Mouse (Mus musculus): Measurements from ENCODE around the gene 3110082I17Rik. TPM values are rescaled to one million over a fixed set of nuclear protein-coding genes. Genes with fewer than 3 reads are reported as not detected.

The 3110082I17Rik gene
- polyA plus RNA-seq, 1 experiment = 6.2 TPM

DNA sequence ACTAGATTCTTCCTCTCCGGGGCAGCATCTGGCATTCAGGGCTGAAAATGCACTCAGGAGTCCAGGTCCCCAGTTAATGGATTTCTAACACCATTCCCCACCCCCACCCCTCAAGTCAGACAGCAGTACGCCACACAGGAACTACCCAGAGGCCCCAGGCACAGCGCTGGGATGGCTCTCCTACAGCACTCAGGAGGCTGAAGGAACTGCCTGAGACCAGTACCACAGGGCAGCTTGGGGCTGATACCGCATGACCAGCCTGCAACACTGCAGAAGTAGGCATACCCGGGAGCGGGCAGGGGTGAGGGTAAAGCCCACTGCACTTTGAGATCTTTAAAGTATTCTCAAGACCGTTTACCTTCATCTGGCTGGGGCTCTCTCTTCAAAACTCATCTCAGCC lies 54.8 kb downstream of the 3110082I17Rik start:
- 80% methylated on average over 7 of the region's 7 CpGs for WGBS
- no peaks in the 10 kb centered on the region for H3K36me3 ChIP-seq (ENCODE audit: control insufficient read depth, insufficient read depth, low read length)
- H3K27ac ChIP-seq (ENCODE audit: insufficient read depth, low read depth, low read length) = peak overlapping the region; percentile 55
- TF ChIP-seq POLR2A (IDR thresholded peaks at IDR 0.05; ENCODE audit: low read depth, low read length) = no peak
- TF ChIP-seq CTCF (IDR thresholded peaks at IDR 0.05; ENCODE audit: extremely low read depth, insufficient read length, insufficient replicate concordance, low read depth, low read length) = no peak
- H3K4me1 ChIP-seq (ENCODE audit: control insufficient read depth, insufficient read depth, insufficient read length, low read length) = peaks cover 11% of the 10 kb centered on the region
- peak overlapping the region; percentile 38 for H3K4me3 ChIP-seq (ENCODE audit: low read depth, low read length)
- no peaks in the 10 kb centered on the region for H3K27me3 ChIP-seq (ENCODE audit: control insufficient read depth, insufficient read depth, low read length)

DNA sequence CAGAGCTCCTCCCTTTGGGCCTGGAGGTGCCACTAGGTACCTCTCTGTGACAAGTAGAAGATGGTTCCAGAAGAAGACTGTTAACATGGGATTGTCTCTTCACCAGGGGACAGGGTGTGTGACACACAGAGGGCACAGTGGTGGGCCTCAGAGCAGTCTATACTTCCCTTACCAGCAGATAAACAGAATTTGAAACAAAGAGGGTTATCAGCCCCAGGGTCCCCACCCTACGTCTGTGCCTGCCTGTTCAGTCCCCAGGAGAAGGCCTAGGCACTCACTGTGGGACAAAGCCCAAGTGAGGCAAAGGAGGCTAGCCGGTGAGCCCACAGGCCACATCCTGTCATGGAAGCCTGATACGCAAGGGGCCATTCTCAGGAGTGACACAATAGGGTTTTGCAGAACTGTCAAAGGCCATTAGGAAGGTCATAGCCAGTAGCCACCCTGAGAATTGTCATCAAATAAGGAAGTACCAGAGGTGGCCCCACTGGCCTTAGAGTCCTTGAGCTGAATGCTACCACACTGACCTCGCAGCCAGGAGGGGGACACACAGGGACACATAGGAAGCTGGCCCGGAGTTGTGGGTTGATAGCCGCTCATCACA lies 55.4 kb downstream of the 3110082I17Rik start, which contains the start of gene C130050O18Rik:
Gene C130050O18Rik (plus strand): TSS at position 480 of the 601 bp plus-strand sequence.
- H3K4me1 ChIP-seq (ENCODE audit: control insufficient read depth, insufficient read depth, insufficient read length, low read length) = peaks cover 8% of the 10 kb centered on the region
- no peaks in the 10 kb centered on the region for H3K27me3 ChIP-seq (ENCODE audit: control insufficient read depth, insufficient read depth, low read length)
- peak within 1 kb of the TSS; percentile 55 for H3K27ac ChIP-seq (ENCODE audit: insufficient read depth, low read depth, low read length)
- TF ChIP-seq POLR2A (IDR thresholded peaks at IDR 0.05; ENCODE audit: low read depth, low read length) (no peak), CTCF (IDR thresholded peaks at IDR 0.05; ENCODE audit: extremely low read depth, insufficient read length, insufficient replicate concordance, low read depth, low read length) (no peak)
- H3K36me3 ChIP-seq (ENCODE audit: control insufficient read depth, insufficient read depth, low read length) = no peaks in the 10 kb centered on the region
- WGBS = 81% methylated on average over 6 of the region's 6 CpGs
- peak within 1 kb of the TSS; percentile 38 for H3K4me3 ChIP-seq (ENCODE audit: low read depth, low read length)

DNA sequence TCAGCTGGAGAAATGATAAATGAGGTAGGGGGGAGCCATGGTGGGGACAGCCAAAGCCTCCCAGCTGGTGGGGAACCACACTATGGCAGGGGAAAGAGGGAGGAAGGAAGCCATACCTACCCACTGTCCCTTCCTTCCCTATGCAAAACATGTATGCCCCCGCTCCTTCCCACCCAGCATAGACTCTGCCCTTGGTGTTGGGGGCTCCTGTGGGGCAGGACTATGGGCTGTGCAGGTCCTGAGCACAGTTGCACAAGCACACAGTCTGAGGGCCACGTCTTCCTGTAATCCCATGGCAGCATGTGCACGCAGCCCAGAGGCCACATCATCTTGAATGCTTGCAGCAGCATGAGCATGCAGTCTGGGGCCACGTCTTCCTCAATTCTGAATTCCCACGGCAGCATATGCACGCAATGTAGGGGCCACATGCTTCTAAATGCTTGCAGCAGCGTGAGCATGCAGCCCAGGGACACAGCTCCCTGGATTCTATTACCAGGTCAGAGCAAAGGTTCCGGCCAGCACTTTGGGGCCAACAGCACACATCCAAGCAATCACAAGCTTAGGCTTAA lies 56.6 kb downstream of the 3110082I17Rik start:
- Histone ChIP-seq H3K36me3 (ENCODE audit: control insufficient read depth, insufficient read depth, low read length) (no peaks in the 10 kb centered on the region), H3K4me3 (ENCODE audit: low read depth, low read length) (no peak overlapping the region), H3K27ac (ENCODE audit: insufficient read depth, low read depth, low read length) (peak overlapping the region; percentile 39), H3K4me1 (ENCODE audit: control insufficient read depth, insufficient read depth, insufficient read length, low read length) (peaks cover 2% of the 10 kb centered on the region; the same call in 1 of the 2 replicates), H3K27me3 (ENCODE audit: control insufficient read depth, insufficient read depth, low read length) (no peaks in the 10 kb centered on the region)
- WGBS = 81% methylated on average over 8 of the region's 8 CpGs
- TF ChIP-seq CTCF (IDR thresholded peaks at IDR 0.05; ENCODE audit: extremely low read depth, insufficient read length, insufficient replicate concordance, low read depth, low read length) (no peak), POLR2A (IDR thresholded peaks at IDR 0.05; ENCODE audit: low read depth, low read length) (no peak)

DNA sequence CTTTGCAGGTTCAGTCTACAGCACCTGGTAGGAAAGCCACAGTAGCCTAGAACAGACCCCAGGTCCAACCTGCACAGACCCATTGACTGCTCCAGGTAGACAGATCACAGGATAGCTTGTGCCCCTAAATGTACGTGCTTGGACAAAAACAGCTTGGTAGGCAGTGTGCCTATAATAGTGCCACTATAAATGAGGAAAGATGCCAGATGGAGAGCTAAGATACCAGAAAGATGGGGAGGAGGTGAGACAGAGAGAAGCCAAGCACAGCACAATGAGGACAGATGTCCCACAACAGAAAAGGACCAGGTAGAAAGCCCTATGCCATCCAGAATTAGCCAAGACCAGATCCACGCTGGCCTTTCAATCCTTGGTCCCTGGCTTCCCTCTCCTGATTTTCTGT lies 58.2 kb downstream of the 3110082I17Rik start:
- no peak overlapping the region for H3K4me3 ChIP-seq (ENCODE audit: low read depth, low read length)
- H3K4me1 ChIP-seq (ENCODE audit: control insufficient read depth, insufficient read depth, insufficient read length, low read length) = peaks cover 6% of the 10 kb centered on the region; the same call in 1 of the 2 replicates
- no peak overlapping the region for H3K27ac ChIP-seq (ENCODE audit: insufficient read depth, low read depth, low read length)
- H3K27me3 ChIP-seq (ENCODE audit: control insufficient read depth, insufficient read depth, low read length) = no peaks in the 10 kb centered on the region
- TF ChIP-seq POLR2A (IDR thresholded peaks at IDR 0.05; ENCODE audit: low read depth, low read length) = no peak
- TF ChIP-seq CTCF (IDR thresholded peaks at IDR 0.05; ENCODE audit: extremely low read depth, insufficient read length, insufficient replicate concordance, low read depth, low read length) = no peak
- 92% methylated on average over 2 of the region's 2 CpGs for WGBS
- H3K36me3 ChIP-seq (ENCODE audit: control insufficient read depth, insufficient read depth, low read length) = no peaks in the 10 kb centered on the region

DNA sequence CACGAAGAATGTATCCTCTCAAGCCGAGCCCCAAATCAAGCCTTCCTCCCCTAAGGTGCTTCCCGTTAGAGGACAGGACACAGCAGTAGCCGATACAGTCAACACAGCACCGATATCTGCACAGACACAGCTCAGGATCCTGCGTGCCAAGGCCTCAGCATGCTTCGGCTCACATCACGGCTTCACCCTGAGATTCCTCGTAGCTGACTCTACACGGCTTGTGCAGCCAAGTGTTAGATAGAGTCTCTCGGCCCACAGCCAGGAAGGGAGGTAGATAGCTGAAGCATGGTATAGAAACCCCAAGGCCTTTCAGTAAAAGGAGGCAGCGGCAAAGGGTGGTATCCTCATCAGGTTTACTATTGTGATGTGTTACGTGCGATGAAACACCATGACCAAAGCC lies 60.3 kb downstream of the 3110082I17Rik start:
- WGBS = 90% methylated on average over 14 of the region's 14 CpGs
- Histone ChIP-seq H3K4me3 (ENCODE audit: low read depth, low read length) (no peak overlapping the region), H3K4me1 (ENCODE audit: control insufficient read depth, insufficient read depth, insufficient read length, low read length) (peaks cover 6% of the 10 kb centered on the region; the same call in 1 of the 2 replicates), H3K36me3 (ENCODE audit: control insufficient read depth, insufficient read depth, low read length) (no peaks in the 10 kb centered on the region), H3K27ac (ENCODE audit: insufficient read depth, low read depth, low read length) (no peak overlapping the region), H3K27me3 (ENCODE audit: control insufficient read depth, insufficient read depth, low read length) (no peaks in the 10 kb centered on the region)
- no peak for TF ChIP-seq CTCF (IDR thresholded peaks at IDR 0.05; ENCODE audit: extremely low read depth, insufficient read length, insufficient replicate concordance, low read depth, low read length)
- no peak for TF ChIP-seq POLR2A (IDR thresholded peaks at IDR 0.05; ENCODE audit: low read depth, low read length)

DNA sequence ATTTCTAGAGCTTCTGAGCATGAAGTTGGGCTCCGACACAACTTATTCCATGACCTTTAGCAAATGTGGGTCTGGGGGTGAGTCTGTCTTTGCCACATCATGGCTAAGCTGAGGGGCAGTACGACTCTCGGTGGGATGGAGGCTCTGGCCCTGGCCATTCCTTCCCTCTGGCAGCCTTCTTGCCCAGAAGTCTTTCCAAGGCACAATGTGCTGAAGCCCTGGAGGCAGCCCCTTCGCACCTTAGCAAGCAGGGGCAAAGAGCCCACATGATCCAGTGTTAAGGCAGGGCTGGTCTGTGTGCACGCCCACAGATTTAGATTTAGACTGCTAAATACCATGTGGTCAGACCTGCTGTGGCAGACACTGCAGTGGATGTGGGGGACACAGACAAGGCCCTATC lies 61.5 kb downstream of the 3110082I17Rik start:
- WGBS = 47% methylated on average over 5 of the region's 5 CpGs
- Histone ChIP-seq H3K36me3 (ENCODE audit: control insufficient read depth, insufficient read depth, low read length) (no peaks in the 10 kb centered on the region), H3K27me3 (ENCODE audit: control insufficient read depth, insufficient read depth, low read length) (no peaks in the 10 kb centered on the region), H3K4me1 (ENCODE audit: control insufficient read depth, insufficient read depth, insufficient read length, low read length) (peaks cover 6% of the 10 kb centered on the region; the same call in 1 of the 2 replicates), H3K27ac (ENCODE audit: insufficient read depth, low read depth, low read length) (no peak overlapping the region), H3K4me3 (ENCODE audit: low read depth, low read length) (no peak overlapping the region)
- TF ChIP-seq POLR2A (IDR thresholded peaks at IDR 0.05; ENCODE audit: low read depth, low read length) (no peak), CTCF (IDR thresholded peaks at IDR 0.05; ENCODE audit: extremely low read depth, insufficient read length, insufficient replicate concordance, low read depth, low read length) (no peak)

DNA sequence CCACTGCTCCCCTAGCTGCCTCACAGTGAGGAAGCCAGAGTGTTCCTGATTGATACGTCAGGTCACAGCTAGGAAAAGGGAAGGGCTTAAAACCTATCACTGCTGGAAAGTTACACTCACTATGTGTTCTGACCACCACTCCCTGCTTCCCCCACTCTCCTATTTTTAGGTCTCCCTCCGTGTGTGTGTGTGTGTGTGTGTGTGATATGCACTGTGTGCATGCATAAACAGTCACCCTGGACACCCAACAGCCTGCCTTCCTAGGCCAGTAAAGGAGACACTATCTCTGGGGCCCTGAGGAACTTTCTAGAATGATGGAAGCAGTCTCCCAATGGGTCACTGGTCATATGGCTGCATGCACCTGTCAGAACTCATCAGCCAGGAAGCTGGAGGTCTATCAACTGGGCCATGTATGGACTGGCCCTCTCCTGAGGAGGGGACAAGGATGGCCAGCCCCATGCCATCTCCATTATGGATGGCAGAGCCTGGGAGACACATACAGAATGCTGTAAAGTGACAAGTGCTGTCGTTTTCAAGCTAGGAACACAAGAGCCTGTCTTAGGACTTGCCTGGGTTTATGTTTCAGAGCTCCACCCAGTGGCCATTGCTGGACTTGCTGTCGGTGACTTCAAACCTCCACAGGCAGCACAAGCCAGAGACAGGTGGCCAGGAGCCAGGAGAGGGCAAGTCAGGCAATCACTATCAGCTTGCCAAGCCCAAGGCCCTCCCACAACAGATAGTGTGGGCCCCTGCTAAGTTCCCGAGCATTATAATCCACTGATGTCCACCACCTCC lies 62.2 kb downstream of the 3110082I17Rik start:
- no peaks in the 10 kb centered on the region for H3K27me3 ChIP-seq (ENCODE audit: control insufficient read depth, insufficient read depth, low read length)
- H3K4me1 ChIP-seq (ENCODE audit: control insufficient read depth, insufficient read depth, insufficient read length, low read length) = peaks cover 6% of the 10 kb centered on the region; the same call in 1 of the 2 replicates
- TF ChIP-seq CTCF (IDR thresholded peaks at IDR 0.05; ENCODE audit: extremely low read depth, insufficient read length, insufficient replicate concordance, low read depth, low read length) (peak; percentile 85; the same call in 1 of the 2 replicates), POLR2A (IDR thresholded peaks at IDR 0.05; ENCODE audit: low read depth, low read length) (no peak)
- no peak overlapping the region for H3K4me3 ChIP-seq (ENCODE audit: low read depth, low read length)
- WGBS = 35% methylated on average over 5 of the region's 5 CpGs
- no peaks in the 10 kb centered on the region for H3K36me3 ChIP-seq (ENCODE audit: control insufficient read depth, insufficient read depth, low read length)
- no peak overlapping the region for H3K27ac ChIP-seq (ENCODE audit: insufficient read depth, low read depth, low read length)
